Mouse (Mus musculus): ENCODE measurements at regions not wholly inside any gene's neighbourhood (a gene's known extent, or its start where the extent isn't known, plus 50 kb on each side); places are given as distances from the start of the nearest gene placed in this dataset.

DNA sequence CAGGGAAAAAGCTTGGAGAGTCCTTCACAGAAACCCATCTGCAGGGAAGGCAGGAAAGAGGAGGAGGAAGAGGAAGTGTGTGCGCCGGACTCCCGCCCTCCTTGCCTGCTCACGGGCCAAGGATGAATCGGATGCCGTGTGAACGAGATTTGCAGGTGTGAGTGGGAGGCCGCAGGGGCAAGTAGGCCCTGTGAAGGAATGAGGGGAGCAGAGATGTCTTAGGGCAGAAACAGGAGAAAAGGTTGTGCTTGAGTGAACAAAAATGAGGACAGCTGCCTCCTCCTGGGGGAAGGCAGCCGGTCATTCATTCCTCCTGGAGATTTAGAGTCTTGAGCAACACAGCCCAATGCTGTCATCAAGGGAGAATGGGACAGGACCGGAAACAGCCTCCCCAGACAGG is 104.1 kb upstream of the Cdkn3 start:
- no peaks in the 10 kb centered on the region for H3K27me3 ChIP-seq (ENCODE audit: control insufficient read depth, insufficient read depth, low read length)
- no peaks in the 10 kb centered on the region for H3K9me3 ChIP-seq (ENCODE audit: control insufficient read depth, low read depth, low read length)
- no peak overlapping the region for H3K9ac ChIP-seq (replicated peaks; ENCODE audit: low read depth, low read length)
- 81% methylated on average over 10 of the region's 10 CpGs for WGBS
- no peak overlapping the region for H3K4me3 ChIP-seq (ENCODE audit: low read depth, low read length)
- H3K4me2 ChIP-seq (replicated peaks; ENCODE audit: low read depth, low read length) = no peak overlapping the region
- no peak overlapping the region for H3K27ac ChIP-seq (ENCODE audit: low read length)
- ATAC-seq (ENCODE audit: insufficient number of reproducible peaks, insufficient read depth, low FRiP score, low read depth) = no peak
- no peaks in the 10 kb centered on the region for H3K36me3 ChIP-seq (ENCODE audit: control insufficient read depth, insufficient read depth, low read length)
- 0 out of 2 replicates have a peak, but pooled peaks cover 2% of the 10 kb centered on the region for H3K4me1 ChIP-seq (ENCODE audit: control insufficient read depth, insufficient read depth, low read length)

DNA sequence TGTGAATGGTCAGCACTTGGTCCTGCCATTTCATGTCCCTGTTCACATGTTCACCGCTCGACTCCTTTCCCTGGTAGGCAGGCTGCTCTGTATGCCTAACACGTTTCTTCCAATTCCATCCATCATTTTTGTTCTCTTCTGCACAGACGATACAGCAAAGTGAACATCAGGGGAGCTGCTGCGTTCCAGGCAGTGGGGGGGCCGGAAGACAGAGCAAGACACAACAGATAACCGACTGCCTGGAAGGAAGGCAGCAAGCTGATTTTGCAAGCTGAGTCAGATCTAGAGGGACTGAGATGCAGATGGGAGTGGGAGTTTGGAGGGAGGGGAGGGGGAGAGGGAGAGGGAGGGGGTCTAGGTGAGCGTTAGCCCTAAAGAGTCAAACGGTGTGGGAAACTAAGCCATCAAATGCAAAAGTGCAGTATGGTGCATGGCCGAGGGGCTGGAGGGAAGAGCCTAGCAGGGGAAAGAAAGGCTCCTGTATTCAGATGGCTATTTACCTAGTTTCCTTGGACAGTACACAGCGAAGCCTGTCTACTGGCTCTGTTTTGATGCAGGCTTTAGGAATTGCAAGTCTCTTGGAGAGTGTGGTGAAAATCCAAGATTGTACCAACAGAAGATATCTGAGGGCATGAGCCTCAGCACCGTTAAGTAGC is 112.9 kb upstream of the Cdkn3 start:
- Histone ChIP-seq H3K27me3 (ENCODE audit: control insufficient read depth, insufficient read depth, low read length) (no peaks in the 10 kb centered on the region), H3K4me2 (replicated peaks; ENCODE audit: low read depth, low read length) (no peak overlapping the region), H3K4me1 (ENCODE audit: control insufficient read depth, insufficient read depth, low read length) (no peaks in the 10 kb centered on the region), H3K9me3 (ENCODE audit: control insufficient read depth, low read depth, low read length) (no peaks in the 10 kb centered on the region), H3K27ac (ENCODE audit: low read length) (no peak overlapping the region), H3K4me3 (ENCODE audit: low read depth, low read length) (no peak overlapping the region), H3K9ac (replicated peaks; ENCODE audit: low read depth, low read length) (no peak overlapping the region), H3K36me3 (ENCODE audit: control insufficient read depth, insufficient read depth, low read length) (no peaks in the 10 kb centered on the region)
- WGBS = 59% methylated on average over 12 of the region's 12 CpGs
- ATAC-seq (ENCODE audit: insufficient number of reproducible peaks, insufficient read depth, low FRiP score, low read depth) = no peak

DNA sequence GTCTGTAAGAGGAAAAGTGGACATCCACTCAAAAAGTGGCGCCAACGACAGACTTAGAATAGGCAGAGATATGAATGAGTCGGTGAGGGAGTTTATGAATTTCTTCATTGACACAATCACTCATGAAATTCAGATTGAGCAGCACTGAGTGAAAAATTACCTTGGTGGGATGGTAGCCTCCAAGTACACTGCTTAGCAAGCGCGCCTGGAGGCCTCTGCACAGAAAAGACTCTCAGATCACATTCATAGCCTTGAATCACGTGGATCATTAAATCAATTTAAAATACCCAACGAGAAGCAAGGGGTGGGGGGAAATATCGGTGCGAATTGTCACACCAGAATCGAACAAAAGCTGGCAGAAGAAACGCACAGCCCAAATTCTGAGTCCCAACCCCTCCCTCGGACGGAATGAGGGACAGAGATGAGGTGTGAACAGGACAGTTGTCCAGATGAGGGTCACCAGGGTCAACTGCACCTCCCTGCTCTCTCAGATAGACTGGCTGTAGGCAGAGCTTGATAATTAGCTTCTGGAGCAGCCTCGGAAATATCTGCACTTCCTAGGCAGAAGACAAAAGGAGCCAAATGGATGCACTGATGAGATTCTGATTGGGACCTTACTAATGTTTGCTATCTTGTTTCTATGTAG is 113.5 kb upstream of the Cdkn3 start:
- Histone ChIP-seq H3K27me3 (ENCODE audit: control insufficient read depth, insufficient read depth, low read length) (no peaks in the 10 kb centered on the region), H3K36me3 (ENCODE audit: control insufficient read depth, insufficient read depth, low read length) (no peaks in the 10 kb centered on the region), H3K4me1 (ENCODE audit: control insufficient read depth, insufficient read depth, low read length) (no peaks in the 10 kb centered on the region), H3K4me3 (ENCODE audit: low read depth, low read length) (no peak overlapping the region), H3K27ac (ENCODE audit: low read length) (no peak overlapping the region), H3K9me3 (ENCODE audit: control insufficient read depth, low read depth, low read length) (no peaks in the 10 kb centered on the region), H3K9ac (replicated peaks; ENCODE audit: low read depth, low read length) (no peak overlapping the region), H3K4me2 (replicated peaks; ENCODE audit: low read depth, low read length) (no peak overlapping the region)
- ATAC-seq (ENCODE audit: insufficient number of reproducible peaks, insufficient read depth, low FRiP score, low read depth) = no peak
- WGBS = 81% methylated on average over 14 of the region's 14 CpGs

GRCm38 (mm10) chr14:46639116-46639826 is 121.1 kb upstream of the Cdkn3 start:
- no peak for ATAC-seq (ENCODE audit: insufficient number of reproducible peaks, insufficient read depth, low FRiP score, low read depth)
- Histone ChIP-seq H3K4me2 (replicated peaks; ENCODE audit: low read depth, low read length) (no peak overlapping the region), H3K4me1 (ENCODE audit: control insufficient read depth, insufficient read depth, low read length) (no peaks in the 10 kb centered on the region), H3K9ac (replicated peaks; ENCODE audit: low read depth, low read length) (no peak overlapping the region), H3K27ac (ENCODE audit: low read length) (no peak overlapping the region), H3K27me3 (ENCODE audit: control insufficient read depth, insufficient read depth, low read length) (no peaks in the 10 kb centered on the region), H3K36me3 (ENCODE audit: control insufficient read depth, insufficient read depth, low read length) (no peaks in the 10 kb centered on the region), H3K4me3 (ENCODE audit: low read depth, low read length) (no peak overlapping the region), H3K9me3 (ENCODE audit: control insufficient read depth, low read depth, low read length) (no peaks in the 10 kb centered on the region)
- 46% methylated on average over 8 of the region's 8 CpGs for WGBS

DNA sequence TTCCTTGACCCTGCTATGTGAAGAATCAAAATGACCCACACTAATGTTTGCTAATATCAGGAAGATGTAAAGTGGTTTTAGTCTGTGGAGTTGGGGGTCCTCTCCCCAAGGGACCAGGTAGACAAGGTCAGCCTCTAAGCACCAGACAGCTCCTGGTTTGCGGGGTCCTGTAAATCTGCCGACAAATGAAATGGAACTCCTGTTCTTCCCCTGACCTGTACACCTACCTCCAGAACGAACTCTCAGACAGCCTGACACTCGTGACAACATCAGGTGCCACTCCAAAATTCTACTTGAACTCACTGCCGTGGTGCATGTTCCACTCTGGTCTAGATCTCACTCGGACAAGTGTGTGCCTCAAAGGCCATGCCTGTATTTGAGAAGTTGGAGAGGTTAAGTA is 121.8 kb upstream of the Cdkn3 start:
- WGBS = 88% methylated on average over 6 of the region's 6 CpGs
- no peak overlapping the region for H3K4me2 ChIP-seq (replicated peaks; ENCODE audit: low read depth, low read length)
- H3K27me3 ChIP-seq (ENCODE audit: control insufficient read depth, insufficient read depth, low read length) = no peaks in the 10 kb centered on the region
- H3K27ac ChIP-seq (ENCODE audit: low read length) = no peak overlapping the region
- H3K4me1 ChIP-seq (ENCODE audit: control insufficient read depth, insufficient read depth, low read length) = no peaks in the 10 kb centered on the region
- ATAC-seq (ENCODE audit: insufficient number of reproducible peaks, insufficient read depth, low FRiP score, low read depth) = no peak
- no peaks in the 10 kb centered on the region for H3K36me3 ChIP-seq (ENCODE audit: control insufficient read depth, insufficient read depth, low read length)
- H3K4me3 ChIP-seq (ENCODE audit: low read depth, low read length) = no peak overlapping the region
- H3K9me3 ChIP-seq (ENCODE audit: control insufficient read depth, low read depth, low read length) = no peaks in the 10 kb centered on the region
- no peak overlapping the region for H3K9ac ChIP-seq (replicated peaks; ENCODE audit: low read depth, low read length)

DNA sequence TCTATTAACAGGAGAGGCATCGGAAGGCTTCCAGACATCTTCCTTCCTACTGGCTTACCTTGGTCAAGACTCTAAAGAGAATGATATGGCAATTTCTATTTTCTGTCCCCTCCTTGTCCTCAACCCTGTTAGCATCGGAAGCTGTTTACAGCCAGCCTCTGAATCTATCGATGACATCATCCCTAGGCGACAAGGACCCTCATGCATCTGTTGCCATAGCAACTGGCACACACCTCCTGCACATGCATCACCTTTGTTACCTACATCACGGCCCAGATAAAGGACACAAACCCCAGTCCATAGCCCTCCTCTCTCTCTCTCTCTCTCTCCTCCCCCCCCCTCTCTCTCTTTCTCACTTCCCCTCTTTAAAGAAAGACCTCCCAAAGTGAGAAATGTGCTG is 123.1 kb upstream of the Cdkn3 start:
- Histone ChIP-seq H3K27me3 (ENCODE audit: control insufficient read depth, insufficient read depth, low read length) (no peaks in the 10 kb centered on the region), H3K4me2 (replicated peaks; ENCODE audit: low read depth, low read length) (no peak overlapping the region), H3K9me3 (ENCODE audit: control insufficient read depth, low read depth, low read length) (no peaks in the 10 kb centered on the region), H3K4me3 (ENCODE audit: low read depth, low read length) (no peak overlapping the region), H3K9ac (replicated peaks; ENCODE audit: low read depth, low read length) (no peak overlapping the region), H3K4me1 (ENCODE audit: control insufficient read depth, insufficient read depth, low read length) (no peaks in the 10 kb centered on the region), H3K36me3 (ENCODE audit: control insufficient read depth, insufficient read depth, low read length) (no peaks in the 10 kb centered on the region), H3K27ac (ENCODE audit: low read length) (no peak overlapping the region)
- 78% methylated on average over 5 of the region's 5 CpGs for WGBS
- ATAC-seq (ENCODE audit: insufficient number of reproducible peaks, insufficient read depth, low FRiP score, low read depth) = no peak; the same call in 1 of the 2 replicates

- no peak for ATAC-seq (ENCODE audit: insufficient number of reproducible peaks, insufficient read depth, low FRiP score, low read depth)
- Histone ChIP-seq H3K9me3 (ENCODE audit: control insufficient read depth, low read depth, low read length) (no peaks in the 10 kb centered on the region), H3K9ac (replicated peaks; ENCODE audit: low read depth, low read length) (no peak overlapping the region), H3K27me3 (ENCODE audit: control insufficient read depth, insufficient read depth, low read length) (no peaks in the 10 kb centered on the region), H3K27ac (ENCODE audit: low read length) (no peak overlapping the region), H3K36me3 (ENCODE audit: control insufficient read depth, insufficient read depth, low read length) (no peaks in the 10 kb centered on the region), H3K4me1 (ENCODE audit: control insufficient read depth, insufficient read depth, low read length) (no peaks in the 10 kb centered on the region), H3K4me2 (replicated peaks; ENCODE audit: low read depth, low read length) (no peak overlapping the region), H3K4me3 (ENCODE audit: low read depth, low read length) (no peak overlapping the region)
- 54% methylated on average over 6 of the region's 6 CpGs for WGBS
Measured at GRCm38 (mm10) chr14:46636364-46636763, 124.0 kb upstream of the Cdkn3 start.

DNA sequence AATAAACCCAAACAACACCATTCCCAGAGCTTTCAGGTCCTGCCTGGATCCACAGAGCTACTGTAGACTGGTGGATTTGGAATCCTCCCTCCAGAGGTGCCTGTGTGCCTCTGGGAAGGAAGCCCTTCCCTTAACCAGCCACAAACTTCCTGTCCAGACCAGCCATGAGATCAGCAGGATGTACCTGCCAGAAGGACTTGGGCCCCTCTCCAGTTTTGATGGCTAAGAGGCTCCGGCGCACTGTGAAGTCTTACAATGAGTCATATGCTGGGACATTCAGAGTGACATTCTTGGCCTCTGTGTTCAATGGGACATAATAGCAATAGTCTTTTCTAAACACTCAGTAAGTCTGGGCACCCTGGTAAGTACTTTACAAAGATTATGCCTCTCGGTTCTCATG is 125.0 kb upstream of the Cdkn3 start:
- no peaks in the 10 kb centered on the region for H3K36me3 ChIP-seq (ENCODE audit: control insufficient read depth, insufficient read depth, low read length)
- no peaks in the 10 kb centered on the region for H3K27me3 ChIP-seq (ENCODE audit: control insufficient read depth, insufficient read depth, low read length)
- H3K4me1 ChIP-seq (ENCODE audit: control insufficient read depth, insufficient read depth, low read length) = no peaks in the 10 kb centered on the region
- ATAC-seq (ENCODE audit: insufficient number of reproducible peaks, insufficient read depth, low FRiP score, low read depth) = no peak
- 84% methylated on average over 3 of the region's 3 CpGs for WGBS
- no peak overlapping the region for H3K4me3 ChIP-seq (ENCODE audit: low read depth, low read length)
- no peak overlapping the region for H3K9ac ChIP-seq (replicated peaks; ENCODE audit: low read depth, low read length)
- 0 out of 2 replicates have a peak, but pooled peaks cover 3% of the 10 kb centered on the region for H3K9me3 ChIP-seq (ENCODE audit: control insufficient read depth, low read depth, low read length)
- H3K4me2 ChIP-seq (replicated peaks; ENCODE audit: low read depth, low read length) = no peak overlapping the region
- no peak overlapping the region for H3K27ac ChIP-seq (ENCODE audit: low read length)
